Mouse (Mus musculus) CH12.LX (cell line): ENCODE results near the gene Coq10b. TPM values are rescaled to one million over a fixed set of nuclear protein-coding genes. Genes with fewer than 3 reads are reported as not detected.

Experiments
- DNase-seq: peaks from one replicate; pipeline ENCODE4 v3.0.0-alpha.2; 2013; ENCODE audit errors: extremely low read depth
- H3K27ac ChIP-seq: 2 replicates; pipeline ENCODE4 v1.5.1; 2012; ENCODE audit warnings: low read depth, mild to moderate bottlenecking, control low read depth, moderate library complexity; ENCODE audit not compliant: insufficient read depth
- H3K27me3 ChIP-seq: replicated peaks from 2 replicates; pipeline ENCODE3; 2012; ENCODE audit warnings: inconsistent platforms
- H3K36me3 ChIP-seq, 2 experiments: replicated peaks in 1 of 2; 2 replicates each; pipeline versions ENCODE3 to v1.6.1; 2012; ENCODE audit warnings: inconsistent platforms in 1 of 2, low read length in 1 of 2, mild to moderate bottlenecking in 1 of 2, mixed read lengths in 1 of 2, moderate library complexity in 1 of 2; ENCODE audit not compliant: control insufficient read depth in 1 of 2, insufficient read depth in 1 of 2
- H3K4me1 ChIP-seq, 2 experiments: 2 replicates each; pipeline ENCODE4 v1.6.1; 2012; ENCODE audit warnings: inconsistent platforms in 1 of 2, moderate library complexity in 1 of 2; ENCODE audit not compliant: insufficient read depth in 2 of 2, control insufficient read depth in 1 of 2
- H3K4me2 ChIP-seq: 2 replicates; pipeline ENCODE4 v1.6.1; 2012; ENCODE audit warnings: low read depth, mild to moderate bottlenecking, control low read depth; ENCODE audit not compliant: poor library complexity, insufficient read depth, severe bottlenecking
- H3K4me3 ChIP-seq, 3 experiments: fragments of 150-350 bp in 1 of 3; sonication (generic) in 1 of 3; replicated peaks in 1 of 3; 2 replicates each; pipeline versions ENCODE3 to v1.5.1; 2011 to 2012; ENCODE audit warnings: low read depth in 2 of 3, low read length in 2 of 3, mild to moderate bottlenecking in 2 of 3, moderate library complexity in 2 of 3, control low read depth in 1 of 3, improper control_type of control experiment in 1 of 3, inconsistent platforms in 1 of 3, mixed read lengths in 1 of 3; ENCODE audit not compliant: poor library complexity in 1 of 3
- H3K79me2 ChIP-seq: replicated peaks from 2 replicates; pipeline ENCODE4 v1.6.1; 2012; ENCODE audit warnings: mild to moderate bottlenecking, moderate library complexity; ENCODE audit not compliant: control insufficient read depth, poor library complexity, insufficient read depth, severe bottlenecking; ENCODE audit errors: extremely low read depth
- H3K9ac ChIP-seq: 2 replicates; pipeline ENCODE4 v1.6.1; 2012; ENCODE audit warnings: low read depth, mild to moderate bottlenecking, control low read depth, moderate library complexity; ENCODE audit not compliant: insufficient read depth
- H3K9me3 ChIP-seq: replicated peaks from 2 replicates; pipeline ENCODE3; 2012; ENCODE audit warnings: low read length, inconsistent platforms, mixed read lengths
- CHD1 ChIP-seq: IDR thresholded peaks from 2 replicates; pipeline ENCODE4 v1.6.1; 2012; ENCODE audit warnings: low read depth, low read length, improper control_type of control experiment, inconsistent platforms
- CTCF ChIP-seq, 2 experiments: IDR thresholded peaks in 1 of 2; conservative IDR thresholded peaks in 1 of 2; 2 replicates each; pipeline ENCODE4 v1.5.1; 2011 to 2012; ENCODE audit warnings: low read depth in 2 of 2, low read length in 2 of 2, improper control_type of control experiment in 1 of 2, inconsistent platforms in 1 of 2, mild to moderate bottlenecking in 1 of 2, moderate library complexity in 1 of 2
- E2F4 ChIP-seq: IDR thresholded peaks from 2 replicates; pipeline ENCODE4 v1.6.1; 2011; ENCODE audit warnings: low read depth, low read length, improper control_type of control experiment; ENCODE audit not compliant: insufficient replicate concordance
- ELF1 ChIP-seq: IDR thresholded peaks from 2 replicates; pipeline ENCODE4 v1.6.1; 2014; ENCODE audit warnings: low read depth, mild to moderate bottlenecking, inconsistent platforms, low read length, improper control_type of control experiment
- ETS1 ChIP-seq: conservative IDR thresholded peaks from 2 replicates; pipeline ENCODE4 v1.6.1; 2012; ENCODE audit warnings: low read depth, mild to moderate bottlenecking, inconsistent platforms, low read length, improper control_type of control experiment, moderate library complexity
- GABPA ChIP-seq: IDR thresholded peaks from 2 replicates; pipeline ENCODE4 v1.6.1; 2012; ENCODE audit warnings: low read depth, low read length, improper control_type of control experiment, inconsistent platforms; ENCODE audit not compliant: insufficient replicate concordance
- IRF4 ChIP-seq: IDR thresholded peaks from 2 replicates; pipeline ENCODE4 v1.6.1; 2014; ENCODE audit warnings: low read depth, mild to moderate bottlenecking, inconsistent platforms, low read length, improper control_type of control experiment
- JUN ChIP-seq: IDR thresholded peaks from 2 replicates; pipeline ENCODE4 v1.6.1; 2011; ENCODE audit warnings: low read depth, mild to moderate bottlenecking, low read length, improper control_type of control experiment, moderate library complexity; ENCODE audit not compliant: insufficient read depth
- JUND ChIP-seq: conservative IDR thresholded peaks from 2 replicates; pipeline ENCODE4 v1.6.1; 2011; ENCODE audit warnings: low read depth, low read length, improper control_type of control experiment
- KAT2A ChIP-seq: IDR thresholded peaks from 2 replicates; pipeline ENCODE4 v1.6.1; 2012; ENCODE audit warnings: low read length, improper control_type of control experiment, inconsistent platforms; ENCODE audit not compliant: insufficient replicate concordance
- MAFK ChIP-seq: IDR thresholded peaks from 2 replicates; pipeline ENCODE4 v1.6.1; 2011; ENCODE audit warnings: low read length, improper control_type of control experiment; ENCODE audit not compliant: insufficient replicate concordance
- MAX ChIP-seq: IDR thresholded peaks from 2 replicates; pipeline ENCODE4 v1.6.1; 2011; ENCODE audit warnings: low read length, improper control_type of control experiment
- MAZ ChIP-seq: IDR thresholded peaks from 2 replicates; pipeline ENCODE4 v1.6.1; 2012; ENCODE audit warnings: low read depth, mild to moderate bottlenecking, inconsistent platforms, low read length, improper control_type of control experiment, moderate library complexity
- MEF2A ChIP-seq: IDR thresholded peaks from 2 replicates; pipeline ENCODE4 v1.6.1; 2014; ENCODE audit warnings: low read depth, mild to moderate bottlenecking, inconsistent platforms, low read length, improper control_type of control experiment, borderline replicate concordance
- MXI1 ChIP-seq: IDR thresholded peaks from 2 replicates; pipeline ENCODE4 v1.6.1; 2011; ENCODE audit warnings: mild to moderate bottlenecking, low read depth, low read length, improper control_type of control experiment
- NELFE ChIP-seq: IDR thresholded peaks from 2 replicates; pipeline ENCODE4 v1.6.1; 2011; ENCODE audit warnings: low read depth, low read length, improper control_type of control experiment
- NRF1 ChIP-seq: IDR thresholded peaks from 2 replicates; pipeline ENCODE4 v1.6.1; 2014; ENCODE audit warnings: low read depth, mild to moderate bottlenecking, inconsistent platforms, low read length, improper control_type of control experiment, moderate library complexity
- PAX5 ChIP-seq: IDR thresholded peaks from 2 replicates; pipeline ENCODE4 v1.6.1; 2012; ENCODE audit warnings: low read length, inconsistent platforms, mixed read lengths
- POLR2A ChIP-seq: IDR thresholded peaks from 2 replicates; pipeline ENCODE4 v1.6.1; 2011; ENCODE audit warnings: low read depth, mild to moderate bottlenecking, improper control_type of control experiment, low read length
- RAD21 ChIP-seq: IDR thresholded peaks from 2 replicates; pipeline ENCODE4 v1.6.1; 2011; ENCODE audit warnings: low read depth, mild to moderate bottlenecking, low read length, improper control_type of control experiment, moderate library complexity
- RCOR1 ChIP-seq: conservative IDR thresholded peaks from 2 replicates; pipeline ENCODE4 v1.6.1; 2012; ENCODE audit warnings: low read depth, mild to moderate bottlenecking, inconsistent platforms, low read length, improper control_type of control experiment
- SIN3A ChIP-seq: IDR thresholded peaks from 2 replicates; pipeline ENCODE4 v1.6.1; 2012; ENCODE audit warnings: low read length, improper control_type of control experiment, inconsistent platforms
- TBP ChIP-seq: conservative IDR thresholded peaks from 2 replicates; pipeline ENCODE4 v1.6.1; 2011; ENCODE audit warnings: low read depth, low read length, improper control_type of control experiment
- TCF12 ChIP-seq: IDR thresholded peaks from 2 replicates; pipeline ENCODE4 v1.6.1; 2014; ENCODE audit warnings: low read depth, mild to moderate bottlenecking, inconsistent platforms, low read length, improper control_type of control experiment
- UBTF ChIP-seq: IDR thresholded peaks from 2 replicates; pipeline ENCODE4 v1.6.1; 2012; ENCODE audit warnings: low read depth, mild to moderate bottlenecking, inconsistent platforms, low read length, improper control_type of control experiment, moderate library complexity
- USF1 ChIP-seq: IDR thresholded peaks from 2 replicates; pipeline ENCODE4 v1.6.1; 2014; ENCODE audit warnings: low read depth, mild to moderate bottlenecking, inconsistent platforms, low read length, improper control_type of control experiment
- ZC3H11A ChIP-seq: IDR thresholded peaks from 2 replicates; pipeline ENCODE4 v1.6.1; 2012; ENCODE audit warnings: low read depth, mild to moderate bottlenecking, inconsistent platforms, low read length, improper control_type of control experiment
- ZKSCAN1 ChIP-seq: IDR thresholded peaks from 2 replicates; pipeline ENCODE4 v1.6.1; 2012; ENCODE audit warnings: low read depth, inconsistent platforms, low read length, improper control_type of control experiment, borderline replicate concordance
- ZNF384 ChIP-seq: IDR thresholded peaks from 2 replicates; pipeline ENCODE4 v1.6.1; 2012; ENCODE audit warnings: low read depth, low read length, improper control_type of control experiment, inconsistent platforms
- dilution Hi-C: fragments of 300-500 bp; cut with MboI; formaldehyde crosslinking; loops from 2 replicates; pipeline ENCODE4 v1.14.3; 2020; ENCODE audit warnings: low sequenced_read_pairs; ENCODE audit not compliant: extremely low pct_unique_long_range_greater_than_20kb, extremely low pct_ligation_motif_present
- in situ Hi-C: fragments of 300-500 bp; cut with MboI; formaldehyde crosslinking; loops from 3 replicates; pipeline ENCODE4 v1.14.3; 2019; ENCODE audit warnings: low sequenced_read_pairs, low pct_ligation_motif_present, low pct_unique_long_range_greater_than_20kb, mixed read lengths
- polyA plus RNA-seq: library from polyadenylated mRNA; unstranded; fragments of >175 nt; gene quantifications from 2 replicates; pipeline ENCODE4 v1.2.1, GENCODE M21; 2012; ENCODE audit warnings: low read depth; ENCODE audit not compliant: insufficient read length
- total RNA-seq, 2 experiments: library from RNA; depleted of rRNA; stranded (reverse); fragments of 300-350 nt in 1 of 2; fragments of >200 nt in 1 of 2; gene quantifications; 2 replicates each; pipeline ENCODE4 v1.2.3; 2012 to 2014

Coq10b gene
- total and polyA plus RNA-seq, 3 experiments: 3.0 to 14.4 (median 7.0) TPM

DNA sequence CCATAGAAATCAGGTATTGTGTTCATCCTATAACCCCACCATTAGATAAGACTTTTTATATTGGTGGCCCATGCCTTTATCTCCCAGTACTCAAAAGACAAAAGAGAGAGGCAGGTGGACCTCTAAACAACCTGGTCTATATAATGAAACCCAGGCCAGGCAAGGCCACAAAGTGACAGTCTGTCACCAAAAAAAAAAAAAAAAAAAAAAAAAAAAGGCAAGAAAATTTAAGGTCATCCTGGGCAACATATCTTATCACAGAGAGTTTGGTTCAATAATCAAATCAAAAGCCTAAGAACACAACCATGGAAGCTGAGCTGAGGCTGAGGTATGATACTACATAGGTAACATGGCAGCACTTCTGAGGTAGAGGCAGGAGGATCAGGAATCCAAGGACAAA lies 30.7 kb upstream of the Coq10b start:
- Histone ChIP-seq H3K27me3 (no peaks in the 10 kb centered on the region), H3K9me3 (no peaks in the 10 kb centered on the region), H3K79me2 (peaks cover 92% of the 10 kb centered on the region), H3K4me2 (no peak overlapping the region), H3K36me3 (peaks cover 12 to 44% of the 10 kb centered on the region in 2 experiments), H3K27ac (no peak overlapping the region), H3K9ac (no peak overlapping the region), H3K4me1 (peaks cover 2 to 38% of the 10 kb centered on the region in 2 experiments), H3K4me3 (no peak overlapping the region)
- in situ Hi-C loops (no loop called here), dilution Hi-C loops (no loop called here)
- TF ChIP-seq RAD21: no peak
- no peak for TF ChIP-seq CTCF (conservative IDR thresholded peaks at IDR 0.05 in 1 of 2, IDR thresholded peaks at IDR 0.05 in 1 of 2; ENCODE audit: low read depth in 2 of 2, low read length in 2 of 2)
- TF ChIP-seq MAX: no peak
- no peak for TF ChIP-seq RCOR1
- TF ChIP-seq ZKSCAN1: no peak
- TF ChIP-seq ELF1: no peak
- TF ChIP-seq MXI1: no peak
- TF ChIP-seq MAZ: no peak
- TF ChIP-seq JUND: no peak
- TF ChIP-seq TCF12: no peak
- no peak for TF ChIP-seq UBTF
- no peak for TF ChIP-seq JUN
- no peak for DNase-seq

DNA sequence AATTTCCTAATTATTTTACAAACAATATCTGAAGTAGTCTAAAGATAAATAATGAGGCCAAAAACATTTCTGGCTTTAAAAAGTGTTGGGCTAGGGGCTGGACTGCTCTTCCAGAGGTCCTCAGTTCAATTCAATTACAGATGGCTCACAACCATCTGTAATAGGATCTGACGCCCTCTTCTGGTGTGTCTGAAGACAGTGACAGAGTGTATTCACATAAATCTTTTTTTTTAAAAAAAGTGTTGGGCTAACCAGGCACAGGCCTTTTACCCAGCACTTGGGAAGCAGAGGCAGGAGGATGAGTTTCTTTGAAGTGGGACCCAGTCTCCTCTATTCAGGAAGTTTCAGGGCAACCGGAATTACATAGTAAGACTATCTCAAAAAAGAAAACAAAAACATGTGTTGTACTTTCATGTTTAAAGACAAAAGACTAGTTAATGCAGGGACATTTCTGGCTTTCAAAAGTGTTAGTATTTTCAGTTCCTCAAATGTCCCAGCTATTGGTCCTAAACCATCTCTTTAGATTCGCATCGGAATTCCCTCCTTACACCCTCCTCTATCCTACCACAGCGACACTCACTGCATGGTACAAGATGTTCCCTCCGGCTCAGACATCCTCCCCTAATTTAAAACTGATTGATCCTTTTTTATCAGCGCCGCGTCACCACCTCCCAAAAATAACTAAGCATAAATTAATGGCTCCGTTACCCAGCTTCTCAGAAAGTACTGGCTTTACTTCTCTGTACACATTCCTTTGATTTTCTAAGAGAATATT lies 26.7 kb upstream of the Coq10b start:
- Histone ChIP-seq H3K36me3 (peaks cover 0 to 13% of the 10 kb centered on the region in 2 experiments), H3K9ac (peak overlapping the region; percentile 92), H3K79me2 (peaks cover 62% of the 10 kb centered on the region), H3K9me3 (no peaks in the 10 kb centered on the region), H3K4me2 (peak overlapping the region; percentile 98), H3K4me3 (peak overlapping the region; percentile 92 to 99 (median 92)), H3K4me1 (peaks cover 5 to 45% of the 10 kb centered on the region in 2 experiments), H3K27ac (peak overlapping the region; percentile 65; the same call in 1 of the 2 replicates), H3K27me3 (no peaks in the 10 kb centered on the region)
- DNase-seq: peak; percentile 34
- in situ Hi-C loops (no loop called here), dilution Hi-C loops (no loop called here)
- no peak for TF ChIP-seq ZC3H11A
- no peak for TF ChIP-seq CHD1
- TF ChIP-seq E2F4: no peak
- TF ChIP-seq ZNF384: peak; percentile 72
- no peak for TF ChIP-seq KAT2A
- TF ChIP-seq MEF2A: peak; percentile 68; the same call in 1 of the 2 replicates
- TF ChIP-seq POLR2A: no peak
- TF ChIP-seq USF1: no peak
- TF ChIP-seq RCOR1: no peak
- TF ChIP-seq NELFE: no peak
- no peak for TF ChIP-seq JUN
- TF ChIP-seq NRF1: no peak
- no peak for TF ChIP-seq UBTF
- TF ChIP-seq MXI1: peak; percentile 81
- peak; percentile 90 for TF ChIP-seq SIN3A
- no peak for TF ChIP-seq ZKSCAN1
- no peak for TF ChIP-seq TCF12
- no peak for TF ChIP-seq GABPA
- no peak for TF ChIP-seq MAZ
- no peak for TF ChIP-seq MAFK
- peak; percentile 32; the same call in 1 of the 2 replicates for TF ChIP-seq JUND
- no peak for TF ChIP-seq PAX5
- TF ChIP-seq TBP: no peak
- peak; percentile 45; the same call in 1 of the 2 replicates for TF ChIP-seq ETS1
- no peak; the same call in 1 of the 2 replicates for TF ChIP-seq MAX
- TF ChIP-seq IRF4: peak; percentile 84
